Mouse (Mus musculus) lung, embryonic 14.5 days (tissue): ENCODE measurements around the gene Zfyve21. TPM values are rescaled to one million over a fixed set of nuclear protein-coding genes. Genes with fewer than 3 reads are reported as not detected.

Experiments used
- ATAC-seq: fragments of 200-750 bp; cut with Nextera tagmentation; 2 replicates; pipeline ENCODE4 v1.8.0; 2017; ENCODE audit warnings: mild to moderate bottlenecking, moderate TSS enrichment, moderate library complexity; ENCODE audit not compliant: insufficient read depth
- DNase-seq: peaks from one replicate; pipeline ENCODE4 v3.0.0-alpha.2; 2015
- H3K27ac ChIP-seq: fragments of 300-500 bp; sonication (generic); 2 replicates; pipeline ENCODE4 v1.5.1; 2014; ENCODE audit warnings: low read depth, mild to moderate bottlenecking, moderate library complexity
- H3K27me3 ChIP-seq: fragments of 300-500 bp; sonication (generic); 2 replicates; pipeline ENCODE4 v1.6.1; 2014; ENCODE audit warnings: low read length, control low read depth; ENCODE audit not compliant: insufficient read depth
- H3K36me3 ChIP-seq: fragments of 300-500 bp; sonication (generic); 2 replicates; pipeline ENCODE4 v1.6.1; 2014; ENCODE audit warnings: control low read depth; ENCODE audit not compliant: insufficient read depth
- H3K4me1 ChIP-seq: fragments of 300-500 bp; sonication (generic); 2 replicates; pipeline ENCODE4 v1.6.1; 2014; ENCODE audit warnings: antibody characterized with exemption, control low read depth; ENCODE audit not compliant: insufficient read depth
- H3K4me2 ChIP-seq: fragments of 300-500 bp; sonication (generic); 2 replicates; pipeline ENCODE4 v1.6.1; 2014; ENCODE audit warnings: mild to moderate bottlenecking
- H3K4me3 ChIP-seq: fragments of 300-500 bp; sonication (generic); 2 replicates; pipeline ENCODE4 v1.5.1; 2014; ENCODE audit warnings: low read depth, low read length
- H3K9ac ChIP-seq: fragments of 300-500 bp; sonication (generic); 2 replicates; pipeline ENCODE4 v1.6.1; 2014
- H3K9me3 ChIP-seq: fragments of 300-500 bp; sonication (generic); 2 replicates; pipeline ENCODE4 v1.6.1; 2016; ENCODE audit warnings: low read depth, low read length, control low read depth
- CTCF ChIP-seq: IDR thresholded peaks from 2 replicates; pipeline ENCODE4 v1.5.1; 2016; ENCODE audit warnings: antibody characterized with exemption, low read depth
- WGBS: fragments of 180-500 bp; shearing (Covaris S2); extraction: QIAGEN DNeasy Blood & Tissue Kit; methylation state at CpG from one replicate; pipeline ENCODE4 v1.1.7; 2014; 5-methylcytosine and 5-hydroxymethylcytosine counted together
- polyA plus RNA-seq: library from polyadenylated mRNA; unstranded; fragments of >200 nt; fragmentation: Nextera tagmentation; extraction: Ambion mirVana; gene quantifications from 2 replicates; pipeline ENCODE4 v1.2.1, GENCODE M21; 2014

Gene Zfyve21
- polyA plus RNA-seq, 1 experiment from 2014 or later, result 111 TPM

- Histone ChIP-seq H3K4me2 (no peak overlapping the region), H3K36me3 (no peaks in the 10 kb centered on the region; the same call in 1 of the 2 replicates), H3K27me3 (no peaks in the 10 kb centered on the region), H3K4me1 (no peaks in the 10 kb centered on the region), H3K9me3 (no peaks in the 10 kb centered on the region), H3K9ac (no peak overlapping the region), H3K27ac (no peak overlapping the region), H3K4me3 (no peak overlapping the region)
- WGBS, result 70% methylated on average over 4 of the region's 4 CpGs
- ATAC-seq (no peak), DNase-seq (no peak)
- no peak for TF ChIP-seq CTCF
These were observed 39.6 kb downstream of the Zfyve21 start for GRCm38 (mm10) chr12:111853546-111853945.

- H3K9me3 ChIP-seq, result no peaks in the 10 kb centered on the region
- H3K4me2 ChIP-seq, result no peak overlapping the region
- 96% methylated on average over 2 of the region's 2 CpGs for WGBS
- TF ChIP-seq CTCF, result no peak
- no peak overlapping the region for H3K9ac ChIP-seq
- ATAC-seq, result no peak
- H3K36me3 ChIP-seq, result peaks cover 2% of the 10 kb centered on the region; the same call in 1 of the 2 replicates
- H3K27me3 ChIP-seq, result no peaks in the 10 kb centered on the region
- no peak for DNase-seq
- no peaks in the 10 kb centered on the region for H3K4me1 ChIP-seq
- H3K27ac ChIP-seq, result no peak overlapping the region
- no peak overlapping the region for H3K4me3 ChIP-seq
These were observed 41.5 kb downstream of the Zfyve21 start for GRCm38 (mm10) chr12:111855448-111855847.

- 90% methylated on average over 4 of the region's 4 CpGs for WGBS
These were observed 50.3 kb downstream of the Zfyve21 start for GRCm38 (mm10) chr12:111864206-111864824.

GRCm38 (mm10) chr12:111869806-111870205 is 55.8 kb downstream of the Zfyve21 start:
- no peak for ATAC-seq
- Histone ChIP-seq H3K4me2 (no peak overlapping the region), H3K9ac (no peak overlapping the region), H3K4me1 (no peaks in the 10 kb centered on the region), H3K36me3 (peaks cover 43% of the 10 kb centered on the region), H3K4me3 (no peak overlapping the region), H3K27ac (no peak overlapping the region), H3K27me3 (no peaks in the 10 kb centered on the region), H3K9me3 (no peaks in the 10 kb centered on the region)
- WGBS, result 89% methylated on average over 1 of the region's 1 CpGs
- DNase-seq, result no peak
- TF ChIP-seq CTCF, result no peak

More at GRCm38 (mm10) chr12:111864206-111864824, 50.3 kb downstream of the Zfyve21 start:
- Histone ChIP-seq H3K4me2 (no peak overlapping the region), H3K4me3 (no peak overlapping the region), H3K27me3 (no peaks in the 10 kb centered on the region), H3K9me3 (no peaks in the 10 kb centered on the region), H3K36me3 (peaks cover 44% of the 10 kb centered on the region), H3K4me1 (no peaks in the 10 kb centered on the region), H3K27ac (no peak overlapping the region), H3K9ac (no peak overlapping the region)
- ATAC-seq (no peak), DNase-seq (no peak)
- TF ChIP-seq CTCF, result no peak

- no peak overlapping the region for H3K4me3 ChIP-seq
- no peak overlapping the region for H3K27ac ChIP-seq
- H3K4me2 ChIP-seq, result no peak overlapping the region
- no peak for TF ChIP-seq CTCF
- no peaks in the 10 kb centered on the region for H3K27me3 ChIP-seq
- H3K9ac ChIP-seq, result no peak overlapping the region
- no peak for ATAC-seq
- no peaks in the 10 kb centered on the region for H3K4me1 ChIP-seq
- WGBS, result 87% methylated on average over 7 of the region's 7 CpGs
- H3K36me3 ChIP-seq, result peaks cover 33% of the 10 kb centered on the region; the same call in 1 of the 2 replicates
- no peaks in the 10 kb centered on the region for H3K9me3 ChIP-seq
- DNase-seq, result no peak
These were observed 56.8 kb downstream of the Zfyve21 start for GRCm38 (mm10) chr12:111870811-111871210.

- no peak for TF ChIP-seq CTCF
- Histone ChIP-seq H3K27ac (no peak overlapping the region), H3K27me3 (no peaks in the 10 kb centered on the region), H3K4me3 (no peak overlapping the region), H3K9me3 (no peaks in the 10 kb centered on the region), H3K9ac (no peak overlapping the region), H3K36me3 (peaks cover 28% of the 10 kb centered on the region; the same call in 1 of the 2 replicates), H3K4me1 (no peaks in the 10 kb centered on the region), H3K4me2 (no peak overlapping the region)
- 88% methylated on average over 5 of the region's 5 CpGs for WGBS
- ATAC-seq, result no peak
- no peak for DNase-seq
These were observed 58.1 kb downstream of the Zfyve21 start for GRCm38 (mm10) chr12:111872079-111872478.

GRCm38 (mm10) chr12:111874601-111875140 is 60.7 kb downstream of the Zfyve21 start:
- ATAC-seq (no peak), DNase-seq (no peak)
- Histone ChIP-seq H3K27me3 (no peaks in the 10 kb centered on the region), H3K4me3 (no peak overlapping the region), H3K36me3 (peaks cover 17% of the 10 kb centered on the region; the same call in 1 of the 2 replicates), H3K9ac (no peak overlapping the region), H3K9me3 (no peaks in the 10 kb centered on the region), H3K4me2 (no peak overlapping the region), H3K27ac (no peak overlapping the region), H3K4me1 (no peaks in the 10 kb centered on the region)
- no peak for TF ChIP-seq CTCF
- 43% methylated on average over 1 of the region's 1 CpGs for WGBS
